Mouse (Mus musculus): ENCODE measurements around the gene Grik2. TPM values are rescaled to one million over a fixed set of nuclear protein-coding genes. Genes with fewer than 3 reads are reported as not detected.

The Grik2 gene
- total RNA-seq, 1 experiment: 0.22 TPM

DNA sequence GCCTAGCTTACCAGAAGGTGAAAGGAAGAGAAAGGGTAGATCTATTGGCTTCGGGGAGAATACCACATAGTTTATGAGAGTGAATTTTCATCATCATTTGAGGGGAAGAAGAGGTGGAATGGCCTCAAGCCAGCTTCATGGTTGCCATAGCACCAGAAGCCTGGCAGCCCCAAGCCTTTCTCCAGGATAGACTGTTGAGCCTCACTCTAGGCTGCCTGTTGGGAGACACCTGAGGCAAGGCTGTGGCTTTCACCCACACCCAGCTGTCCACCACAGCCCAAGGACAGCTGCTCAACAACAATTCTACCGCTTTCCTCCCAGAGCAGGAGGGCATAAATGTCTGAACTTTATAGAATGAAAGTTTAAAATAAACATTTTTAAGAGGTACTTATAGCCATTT is 8.1 kb downstream of the Grik2 start:
- Histone ChIP-seq H3K9ac (ENCODE audit: insufficient read depth, low read depth, low read length, poor library complexity, severe bottlenecking) (no peak overlapping the region), H3K36me3 (ENCODE audit: control insufficient read depth, insufficient read depth, low read length, poor library complexity, severe bottlenecking) (no peaks in the 10 kb centered on the region), H3K4me1 (ENCODE audit: control insufficient read depth in 2 of 2, insufficient read depth in 2 of 2, low read length in 2 of 2, poor library complexity in 1 of 2) (no peaks in the 10 kb centered on the region; a peak in 1 of 4 replicates), H3K9me3 (ENCODE audit: control insufficient read depth, insufficient read depth, low read depth, low read length) (no peaks in the 10 kb centered on the region), H3K27ac (ENCODE audit: insufficient read depth, low read depth, low read length, poor library complexity, severe bottlenecking) (no peak overlapping the region), H3K4me3 (ENCODE audit: insufficient read depth in 1 of 2, low read depth in 1 of 2, low read length in 2 of 2, poor library complexity in 1 of 2, severe bottlenecking in 1 of 2) (no peak overlapping the region)
- in situ Hi-C loops (cut with MboI; ENCODE audit: low sequenced_read_pairs in 2 of 2, unreplicated experiment in 2 of 2): no loop called here
- no peak for DNase-seq (ENCODE audit: low read depth, low spot score)
- TF ChIP-seq MAFK (IDR thresholded peaks at IDR 0.05; ENCODE audit: insufficient read depth, low read depth, low read length): no peak
- TF ChIP-seq ZC3H11A (IDR thresholded peaks at IDR 0.05; ENCODE audit: borderline replicate concordance, low read depth, low read length): no peak
- TF ChIP-seq ZNF384 (IDR thresholded peaks at IDR 0.05; ENCODE audit: low read depth, low read length): no peak

DNA sequence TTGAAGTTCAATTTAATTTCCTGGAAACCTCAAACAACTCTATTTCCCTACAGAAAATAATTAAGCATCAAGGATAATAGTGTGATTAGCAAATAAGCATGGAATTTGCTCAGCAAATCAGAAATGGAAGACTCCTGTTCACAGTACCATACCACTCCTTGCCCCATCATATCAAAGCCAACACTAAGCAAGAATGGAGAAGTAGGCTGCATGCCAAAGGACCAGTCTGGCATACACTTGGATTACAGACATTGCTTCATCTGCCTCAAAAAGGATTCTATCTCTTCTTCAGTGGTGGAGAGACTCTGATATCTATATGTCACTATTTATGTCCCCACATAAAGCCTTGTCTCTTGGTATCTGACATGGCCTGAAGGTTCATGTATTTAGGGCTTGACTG is 19.7 kb downstream of the Grik2 start:
- H3K9ac ChIP-seq (ENCODE audit: insufficient read depth, low read depth, low read length, poor library complexity, severe bottlenecking): no peak overlapping the region
- H3K27ac ChIP-seq (ENCODE audit: insufficient read depth, low read depth, low read length, poor library complexity, severe bottlenecking): no peak overlapping the region
- DNase-seq (ENCODE audit: low read depth, low spot score): no peak
- no peaks in the 10 kb centered on the region for H3K36me3 ChIP-seq (ENCODE audit: control insufficient read depth, insufficient read depth, low read length, poor library complexity, severe bottlenecking)
- in situ Hi-C loops (cut with MboI; ENCODE audit: low sequenced_read_pairs in 2 of 2, unreplicated experiment in 2 of 2): no loop called here
- no peak overlapping the region for H3K4me3 ChIP-seq (ENCODE audit: insufficient read depth in 1 of 2, low read depth in 1 of 2, low read length in 2 of 2, poor library complexity in 1 of 2, severe bottlenecking in 1 of 2)
- TF ChIP-seq HCFC1 (IDR thresholded peaks at IDR 0.05; ENCODE audit: borderline replicate concordance, insufficient read depth, low read length) (no peak), ZC3H11A (IDR thresholded peaks at IDR 0.05; ENCODE audit: borderline replicate concordance, low read depth, low read length) (no peak), CHD2 (IDR thresholded peaks at IDR 0.05; ENCODE audit: low read depth, low read length) (no peak), ZNF384 (IDR thresholded peaks at IDR 0.05; ENCODE audit: low read depth, low read length) (no peak), MAFK (IDR thresholded peaks at IDR 0.05; ENCODE audit: insufficient read depth, low read depth, low read length) (no peak)
- no peaks in the 10 kb centered on the region for H3K4me1 ChIP-seq (ENCODE audit: control insufficient read depth in 2 of 2, insufficient read depth in 2 of 2, low read length in 2 of 2, poor library complexity in 1 of 2)
- no peaks in the 10 kb centered on the region for H3K9me3 ChIP-seq (ENCODE audit: control insufficient read depth, insufficient read depth, low read depth, low read length)

DNA sequence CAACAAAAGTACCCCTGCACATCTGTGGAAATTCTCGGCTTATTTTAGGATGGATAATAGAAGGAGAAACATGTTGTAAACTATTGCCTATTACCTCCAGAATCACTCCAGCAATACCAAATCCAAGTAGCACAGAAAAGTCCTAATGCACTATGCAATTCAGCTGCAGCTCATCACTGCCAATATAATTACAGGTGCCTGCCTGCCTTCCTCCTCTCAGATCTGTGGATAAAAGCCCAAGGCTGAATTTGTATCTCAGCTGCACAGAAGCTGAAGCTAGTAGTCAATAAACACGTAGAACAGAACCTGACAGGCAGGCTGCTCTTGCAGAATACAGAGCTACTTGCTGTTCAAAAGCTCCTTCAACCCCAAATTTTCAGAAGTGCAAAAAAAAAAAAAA is 21.0 kb downstream of the Grik2 start:
- Histone ChIP-seq H3K9me3 (ENCODE audit: control insufficient read depth, insufficient read depth, low read depth, low read length) (no peaks in the 10 kb centered on the region), H3K9ac (ENCODE audit: insufficient read depth, low read depth, low read length, poor library complexity, severe bottlenecking) (no peak overlapping the region), H3K36me3 (ENCODE audit: control insufficient read depth, insufficient read depth, low read length, poor library complexity, severe bottlenecking) (no peaks in the 10 kb centered on the region), H3K4me3 (ENCODE audit: insufficient read depth in 1 of 2, low read depth in 1 of 2, low read length in 2 of 2, poor library complexity in 1 of 2, severe bottlenecking in 1 of 2) (no peak overlapping the region), H3K4me1 (ENCODE audit: control insufficient read depth in 2 of 2, insufficient read depth in 2 of 2, low read length in 2 of 2, poor library complexity in 1 of 2) (no peaks in the 10 kb centered on the region), H3K27ac (ENCODE audit: insufficient read depth, low read depth, low read length, poor library complexity, severe bottlenecking) (no peak overlapping the region)
- DNase-seq (ENCODE audit: low read depth, low spot score): no peak
- in situ Hi-C loops (cut with MboI; ENCODE audit: low sequenced_read_pairs in 2 of 2, unreplicated experiment in 2 of 2): no loop called here
- TF ChIP-seq ZNF384 (IDR thresholded peaks at IDR 0.05; ENCODE audit: low read depth, low read length): no peak
- TF ChIP-seq HCFC1 (IDR thresholded peaks at IDR 0.05; ENCODE audit: borderline replicate concordance, insufficient read depth, low read length): no peak
- no peak for TF ChIP-seq ZC3H11A (IDR thresholded peaks at IDR 0.05; ENCODE audit: borderline replicate concordance, low read depth, low read length)
- TF ChIP-seq CHD2 (IDR thresholded peaks at IDR 0.05; ENCODE audit: low read depth, low read length): no peak
- no peak for TF ChIP-seq MAFK (IDR thresholded peaks at IDR 0.05; ENCODE audit: insufficient read depth, low read depth, low read length)

DNA sequence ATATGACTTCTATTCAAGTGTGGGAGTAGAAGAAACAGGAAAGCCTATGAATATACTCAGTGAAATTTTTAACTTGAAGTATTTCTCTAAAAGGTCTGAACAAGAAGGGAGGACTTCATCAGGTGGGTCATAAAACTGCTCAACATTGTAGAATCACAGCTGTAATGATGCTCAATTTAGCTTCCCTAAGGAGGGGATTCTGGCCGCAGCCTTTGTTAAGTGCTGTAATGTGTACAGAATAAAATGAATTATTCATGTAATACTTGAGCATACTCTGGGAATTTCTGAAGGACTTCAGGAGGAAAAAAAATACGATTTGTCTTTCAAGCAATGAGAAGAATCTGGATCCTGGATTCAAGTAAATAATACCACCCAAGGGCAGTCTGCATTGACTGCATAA is 26.0 kb downstream of the Grik2 start:
- in situ Hi-C loops (cut with MboI; ENCODE audit: low sequenced_read_pairs in 2 of 2, unreplicated experiment in 2 of 2): no loop called here
- no peaks in the 10 kb centered on the region for H3K36me3 ChIP-seq (ENCODE audit: control insufficient read depth, insufficient read depth, low read length, poor library complexity, severe bottlenecking)
- H3K9ac ChIP-seq (ENCODE audit: insufficient read depth, low read depth, low read length, poor library complexity, severe bottlenecking): no peak overlapping the region
- no peak for TF ChIP-seq HCFC1 (IDR thresholded peaks at IDR 0.05; ENCODE audit: borderline replicate concordance, insufficient read depth, low read length)
- no peak for TF ChIP-seq MAFK (IDR thresholded peaks at IDR 0.05; ENCODE audit: insufficient read depth, low read depth, low read length)
- no peak for TF ChIP-seq ZC3H11A (IDR thresholded peaks at IDR 0.05; ENCODE audit: borderline replicate concordance, low read depth, low read length)
- TF ChIP-seq CHD2 (IDR thresholded peaks at IDR 0.05; ENCODE audit: low read depth, low read length): no peak
- TF ChIP-seq ZNF384 (IDR thresholded peaks at IDR 0.05; ENCODE audit: low read depth, low read length): no peak
- no peak overlapping the region for H3K4me3 ChIP-seq (ENCODE audit: insufficient read depth in 1 of 2, low read depth in 1 of 2, low read length in 2 of 2, poor library complexity in 1 of 2, severe bottlenecking in 1 of 2)
- H3K27ac ChIP-seq (ENCODE audit: insufficient read depth, low read depth, low read length, poor library complexity, severe bottlenecking): no peak overlapping the region
- DNase-seq (ENCODE audit: low read depth, low spot score): no peak
- H3K9me3 ChIP-seq (ENCODE audit: control insufficient read depth, insufficient read depth, low read depth, low read length): no peaks in the 10 kb centered on the region
- no peaks in the 10 kb centered on the region for H3K4me1 ChIP-seq (ENCODE audit: control insufficient read depth in 2 of 2, insufficient read depth in 2 of 2, low read length in 2 of 2, poor library complexity in 1 of 2)

DNA sequence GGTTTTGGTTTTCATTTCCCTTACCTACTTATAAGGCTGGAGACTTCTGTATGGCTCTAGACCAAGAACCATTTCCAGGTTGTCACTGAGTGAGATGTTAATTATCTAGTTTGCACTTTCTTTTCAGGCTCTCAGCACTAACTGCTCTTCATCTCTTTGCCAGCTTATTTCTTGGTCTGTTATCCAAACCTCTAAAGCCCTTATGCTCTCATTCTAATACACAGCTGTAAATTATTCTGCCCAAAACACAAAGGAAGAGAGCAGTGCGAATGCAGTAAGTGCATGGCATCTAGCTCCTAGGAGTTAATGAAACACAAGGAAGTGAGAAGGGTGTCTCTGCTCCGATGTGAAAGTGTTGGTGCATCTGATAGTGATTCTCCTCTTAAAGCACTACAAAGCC is 36.8 kb downstream of the Grik2 start:
- no peaks in the 10 kb centered on the region for H3K36me3 ChIP-seq (ENCODE audit: control insufficient read depth, insufficient read depth, low read length, poor library complexity, severe bottlenecking)
- no peaks in the 10 kb centered on the region for H3K9me3 ChIP-seq (ENCODE audit: control insufficient read depth, insufficient read depth, low read depth, low read length)
- no peak overlapping the region for H3K4me3 ChIP-seq (ENCODE audit: insufficient read depth in 1 of 2, low read depth in 1 of 2, low read length in 2 of 2, poor library complexity in 1 of 2, severe bottlenecking in 1 of 2)
- TF ChIP-seq ZNF384 (IDR thresholded peaks at IDR 0.05; ENCODE audit: low read depth, low read length) (no peak), CHD2 (IDR thresholded peaks at IDR 0.05; ENCODE audit: low read depth, low read length) (no peak), MAFK (IDR thresholded peaks at IDR 0.05; ENCODE audit: insufficient read depth, low read depth, low read length) (no peak), ZC3H11A (IDR thresholded peaks at IDR 0.05; ENCODE audit: borderline replicate concordance, low read depth, low read length) (no peak), HCFC1 (IDR thresholded peaks at IDR 0.05; ENCODE audit: borderline replicate concordance, insufficient read depth, low read length) (no peak)
- no peak for DNase-seq (ENCODE audit: low read depth, low spot score)
- no peak overlapping the region for H3K27ac ChIP-seq (ENCODE audit: insufficient read depth, low read depth, low read length, poor library complexity, severe bottlenecking)
- no peak overlapping the region for H3K9ac ChIP-seq (ENCODE audit: insufficient read depth, low read depth, low read length, poor library complexity, severe bottlenecking)
- in situ Hi-C loops (cut with MboI; ENCODE audit: low sequenced_read_pairs in 2 of 2, unreplicated experiment in 2 of 2): no loop called here
- H3K4me1 ChIP-seq (ENCODE audit: control insufficient read depth in 2 of 2, insufficient read depth in 2 of 2, low read length in 2 of 2, poor library complexity in 1 of 2): no peaks in the 10 kb centered on the region
